Mouse (Mus musculus) CH12.LX (cell line): ENCODE measurements around the gene Tmem245. TPM values are rescaled to one million over a fixed set of nuclear protein-coding genes. Genes with fewer than 3 reads are reported as not detected.

Source experiments
- DNase-seq: peaks from one replicate; pipeline ENCODE4 v3.0.0-alpha.2; 2013; ENCODE audit errors: extremely low read depth
- H3K27ac ChIP-seq: 2 replicates; pipeline ENCODE4 v1.5.1; 2012; ENCODE audit warnings: low read depth, mild to moderate bottlenecking, control low read depth, moderate library complexity; ENCODE audit not compliant: insufficient read depth
- H3K27me3 ChIP-seq: replicated peaks from 2 replicates; pipeline ENCODE3; 2012; ENCODE audit warnings: inconsistent platforms
- H3K36me3 ChIP-seq, 2 experiments: replicated peaks in 1 of 2; 2 replicates each; pipeline versions ENCODE3 to v1.6.1; 2012; ENCODE audit warnings: inconsistent platforms in 1 of 2, low read length in 1 of 2, mild to moderate bottlenecking in 1 of 2, mixed read lengths in 1 of 2, moderate library complexity in 1 of 2; ENCODE audit not compliant: control insufficient read depth in 1 of 2, insufficient read depth in 1 of 2
- H3K4me1 ChIP-seq, 2 experiments: 2 replicates each; pipeline ENCODE4 v1.6.1; 2012; ENCODE audit warnings: inconsistent platforms in 1 of 2, moderate library complexity in 1 of 2; ENCODE audit not compliant: insufficient read depth in 2 of 2, control insufficient read depth in 1 of 2
- H3K4me2 ChIP-seq: 2 replicates; pipeline ENCODE4 v1.6.1; 2012; ENCODE audit warnings: low read depth, mild to moderate bottlenecking, control low read depth; ENCODE audit not compliant: poor library complexity, insufficient read depth, severe bottlenecking
- H3K4me3 ChIP-seq, 3 experiments: fragments of 150-350 bp in 1 of 3; sonication (generic) in 1 of 3; replicated peaks in 1 of 3; 2 replicates each; pipeline versions ENCODE3 to v1.5.1; 2011 to 2012; ENCODE audit warnings: low read depth in 2 of 3, low read length in 2 of 3, mild to moderate bottlenecking in 2 of 3, moderate library complexity in 2 of 3, control low read depth in 1 of 3, improper control_type of control experiment in 1 of 3, inconsistent platforms in 1 of 3, mixed read lengths in 1 of 3; ENCODE audit not compliant: poor library complexity in 1 of 3
- H3K79me2 ChIP-seq: replicated peaks from 2 replicates; pipeline ENCODE4 v1.6.1; 2012; ENCODE audit warnings: mild to moderate bottlenecking, moderate library complexity; ENCODE audit not compliant: control insufficient read depth, poor library complexity, insufficient read depth, severe bottlenecking; ENCODE audit errors: extremely low read depth
- H3K9ac ChIP-seq: 2 replicates; pipeline ENCODE4 v1.6.1; 2012; ENCODE audit warnings: low read depth, mild to moderate bottlenecking, control low read depth, moderate library complexity; ENCODE audit not compliant: insufficient read depth
- H3K9me3 ChIP-seq: replicated peaks from 2 replicates; pipeline ENCODE3; 2012; ENCODE audit warnings: low read length, inconsistent platforms, mixed read lengths
- BHLHE40 ChIP-seq: IDR thresholded peaks from 2 replicates; pipeline ENCODE4 v1.6.1; 2011; ENCODE audit warnings: mild to moderate bottlenecking, low read depth, low read length, improper control_type of control experiment
- CHD2 ChIP-seq: IDR thresholded peaks from 2 replicates; pipeline ENCODE4 v1.6.1; 2011; ENCODE audit warnings: low read length, improper control_type of control experiment
- E2F4 ChIP-seq: IDR thresholded peaks from 2 replicates; pipeline ENCODE4 v1.6.1; 2011; ENCODE audit warnings: low read depth, low read length, improper control_type of control experiment; ENCODE audit not compliant: insufficient replicate concordance
- ELF1 ChIP-seq: IDR thresholded peaks from 2 replicates; pipeline ENCODE4 v1.6.1; 2014; ENCODE audit warnings: low read depth, mild to moderate bottlenecking, inconsistent platforms, low read length, improper control_type of control experiment
- ETS1 ChIP-seq: conservative IDR thresholded peaks from 2 replicates; pipeline ENCODE4 v1.6.1; 2012; ENCODE audit warnings: low read depth, mild to moderate bottlenecking, inconsistent platforms, low read length, improper control_type of control experiment, moderate library complexity
- GABPA ChIP-seq: IDR thresholded peaks from 2 replicates; pipeline ENCODE4 v1.6.1; 2012; ENCODE audit warnings: low read depth, low read length, improper control_type of control experiment, inconsistent platforms; ENCODE audit not compliant: insufficient replicate concordance
- JUND ChIP-seq: conservative IDR thresholded peaks from 2 replicates; pipeline ENCODE4 v1.6.1; 2011; ENCODE audit warnings: low read depth, low read length, improper control_type of control experiment
- KAT2A ChIP-seq: IDR thresholded peaks from 2 replicates; pipeline ENCODE4 v1.6.1; 2012; ENCODE audit warnings: low read length, improper control_type of control experiment, inconsistent platforms; ENCODE audit not compliant: insufficient replicate concordance
- MAZ ChIP-seq: IDR thresholded peaks from 2 replicates; pipeline ENCODE4 v1.6.1; 2012; ENCODE audit warnings: low read depth, mild to moderate bottlenecking, inconsistent platforms, low read length, improper control_type of control experiment, moderate library complexity
- MXI1 ChIP-seq: IDR thresholded peaks from 2 replicates; pipeline ENCODE4 v1.6.1; 2011; ENCODE audit warnings: mild to moderate bottlenecking, low read depth, low read length, improper control_type of control experiment
- MYC ChIP-seq: IDR thresholded peaks from 2 replicates; pipeline ENCODE4 v1.6.1; 2011; ENCODE audit warnings: low read depth, mild to moderate bottlenecking, improper control_type of control experiment, low read length
- NELFE ChIP-seq: IDR thresholded peaks from 2 replicates; pipeline ENCODE4 v1.6.1; 2011; ENCODE audit warnings: low read depth, low read length, improper control_type of control experiment
- NRF1 ChIP-seq: IDR thresholded peaks from 2 replicates; pipeline ENCODE4 v1.6.1; 2014; ENCODE audit warnings: low read depth, mild to moderate bottlenecking, inconsistent platforms, low read length, improper control_type of control experiment, moderate library complexity
- PAX5 ChIP-seq: IDR thresholded peaks from 2 replicates; pipeline ENCODE4 v1.6.1; 2012; ENCODE audit warnings: low read length, inconsistent platforms, mixed read lengths
- POLR2A ChIP-seq: IDR thresholded peaks from 2 replicates; pipeline ENCODE4 v1.6.1; 2011; ENCODE audit warnings: low read depth, mild to moderate bottlenecking, improper control_type of control experiment, low read length
- RAD21 ChIP-seq: IDR thresholded peaks from 2 replicates; pipeline ENCODE4 v1.6.1; 2011; ENCODE audit warnings: low read depth, mild to moderate bottlenecking, low read length, improper control_type of control experiment, moderate library complexity
- RCOR1 ChIP-seq: conservative IDR thresholded peaks from 2 replicates; pipeline ENCODE4 v1.6.1; 2012; ENCODE audit warnings: low read depth, mild to moderate bottlenecking, inconsistent platforms, low read length, improper control_type of control experiment
- SIN3A ChIP-seq: IDR thresholded peaks from 2 replicates; pipeline ENCODE4 v1.6.1; 2012; ENCODE audit warnings: low read length, improper control_type of control experiment, inconsistent platforms
- SMC3 ChIP-seq: IDR thresholded peaks from 2 replicates; pipeline ENCODE4 v1.6.1; 2011; ENCODE audit warnings: low read depth, low read length, improper control_type of control experiment
- TBP ChIP-seq: conservative IDR thresholded peaks from 2 replicates; pipeline ENCODE4 v1.6.1; 2011; ENCODE audit warnings: low read depth, low read length, improper control_type of control experiment
- TCF12 ChIP-seq: IDR thresholded peaks from 2 replicates; pipeline ENCODE4 v1.6.1; 2014; ENCODE audit warnings: low read depth, mild to moderate bottlenecking, inconsistent platforms, low read length, improper control_type of control experiment
- USF1 ChIP-seq: IDR thresholded peaks from 2 replicates; pipeline ENCODE4 v1.6.1; 2014; ENCODE audit warnings: low read depth, mild to moderate bottlenecking, inconsistent platforms, low read length, improper control_type of control experiment
- USF2 ChIP-seq: conservative IDR thresholded peaks from 2 replicates; pipeline ENCODE4 v1.6.1; 2011; ENCODE audit warnings: low read depth, low read length, improper control_type of control experiment
- ZC3H11A ChIP-seq: IDR thresholded peaks from 2 replicates; pipeline ENCODE4 v1.6.1; 2012; ENCODE audit warnings: low read depth, mild to moderate bottlenecking, inconsistent platforms, low read length, improper control_type of control experiment
- ZNF384 ChIP-seq: IDR thresholded peaks from 2 replicates; pipeline ENCODE4 v1.6.1; 2012; ENCODE audit warnings: low read depth, low read length, improper control_type of control experiment, inconsistent platforms
- dilution Hi-C: fragments of 300-500 bp; cut with MboI; formaldehyde crosslinking; loops from 2 replicates; pipeline ENCODE4 v1.14.3; 2020; ENCODE audit warnings: low sequenced_read_pairs; ENCODE audit not compliant: extremely low pct_unique_long_range_greater_than_20kb, extremely low pct_ligation_motif_present
- in situ Hi-C: fragments of 300-500 bp; cut with MboI; formaldehyde crosslinking; loops from 3 replicates; pipeline ENCODE4 v1.14.3; 2019; ENCODE audit warnings: low sequenced_read_pairs, low pct_ligation_motif_present, low pct_unique_long_range_greater_than_20kb, mixed read lengths
- polyA plus RNA-seq: library from polyadenylated mRNA; unstranded; fragments of >175 nt; gene quantifications from 2 replicates; pipeline ENCODE4 v1.2.1, GENCODE M21; 2012; ENCODE audit warnings: low read depth; ENCODE audit not compliant: insufficient read length
- total RNA-seq, 2 experiments: library from RNA; depleted of rRNA; stranded (reverse); fragments of 300-350 nt in 1 of 2; fragments of >200 nt in 1 of 2; gene quantifications; 2 replicates each; pipeline ENCODE4 v1.2.3; 2012 to 2014

Gene Tmem245
- total and polyA plus RNA-seq, 3 experiments = 4.4 to 9.0 (median 5.6) TPM

- dilution Hi-C loops = no loop called here
- TF ChIP-seq POLR2A = no peak
- TF ChIP-seq TBP = no peak
- TF ChIP-seq USF1 = peak; percentile 34
- 0 out of 2 replicates have a peak, but pooled peaks have one; percentile 15 for TF ChIP-seq BHLHE40
- no peak for TF ChIP-seq NELFE
- TF ChIP-seq ZNF384 = no peak
- TF ChIP-seq MAZ = no peak
- TF ChIP-seq SIN3A = no peak
- TF ChIP-seq USF2 = peak; percentile 32; the same call in 1 of the 2 replicates
- TF ChIP-seq RAD21 = no peak
Observed at GRCm38 (mm10) chr4:56951701-56952100, 4.5 kb upstream of the Tmem245 start.

DNA sequence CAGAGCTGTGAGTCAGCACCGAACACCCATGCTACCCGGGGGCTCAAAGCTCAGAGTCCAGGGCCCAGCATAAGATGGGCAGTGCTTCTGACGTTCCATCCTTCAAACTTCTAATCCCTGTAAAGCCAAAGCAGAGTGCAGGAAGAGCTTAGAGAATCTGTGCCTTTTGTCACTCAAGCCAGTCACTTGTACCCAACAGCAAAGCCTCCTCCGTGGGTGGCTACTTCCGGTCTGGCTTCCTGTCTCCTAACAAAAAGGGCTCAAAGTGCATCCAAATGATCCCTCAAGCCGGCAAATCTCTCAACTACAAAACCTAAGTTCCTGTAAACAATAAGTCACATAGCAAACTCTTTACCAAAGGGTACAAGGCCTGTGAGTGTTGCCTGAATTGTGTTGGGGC, 2.3 kb upstream of the Tmem245 start:
- Histone ChIP-seq H3K27ac (no peak overlapping the region), H3K79me2 (peaks cover 6% of the 10 kb centered on the region), H3K4me2 (no peak overlapping the region), H3K4me3 (no peak overlapping the region), H3K4me1 (peaks cover 5 to 23% of the 10 kb centered on the region in 2 experiments), H3K9me3 (no peaks in the 10 kb centered on the region), H3K36me3 (peaks cover 0 to 3% of the 10 kb centered on the region in 2 experiments), H3K27me3 (no peaks in the 10 kb centered on the region), H3K9ac (no peak overlapping the region)
- DNase-seq = no peak
- TF ChIP-seq PAX5 (no peak), ELF1 (no peak), RCOR1 (no peak), GABPA (no peak), NELFE (no peak), JUND (no peak), E2F4 (no peak), BHLHE40 (no peak), CHD2 (no peak), TCF12 (no peak), ETS1 (no peak), SMC3 (no peak), POLR2A (no peak), MYC (no peak), KAT2A (no peak), USF2 (no peak), MXI1 (no peak), NRF1 (no peak), ZC3H11A (no peak)
- dilution Hi-C loops (no loop called here), in situ Hi-C loops (no loop called here)

More at GRCm38 (mm10) chr4:56951701-56952100, 4.5 kb upstream of the Tmem245 start:
- H3K4me1 ChIP-seq = peaks cover 4 to 16% of the 10 kb centered on the region in 2 experiments; a peak in 3 of 4 replicates
- no peak overlapping the region for H3K27ac ChIP-seq
- H3K9me3 ChIP-seq = no peaks in the 10 kb centered on the region
- H3K27me3 ChIP-seq = no peaks in the 10 kb centered on the region
- H3K79me2 ChIP-seq = no peaks in the 10 kb centered on the region
- DNase-seq = no peak
- no peak overlapping the region for H3K9ac ChIP-seq
- H3K36me3 ChIP-seq = no peaks in the 10 kb centered on the region
- no peak overlapping the region for H3K4me2 ChIP-seq
- in situ Hi-C loops = no loop called here
- H3K4me3 ChIP-seq = no peak overlapping the region
